Mouse (Mus musculus): ENCODE data around the gene Bend3. TPM values are rescaled to one million over a fixed set of nuclear protein-coding genes. Genes with fewer than 3 reads are reported as not detected.
A peak's percentile ranks its signal among the peaks of the same experiment; 100 is the strongest.

Bend3 gene
- polyA plus RNA-seq, 1 experiment from 2014 or later, result 2.8 TPM

GRCm38 (mm10) chr10:43490034-43490433 lies 11.4 kb downstream of the Bend3 start:
- no peak; the same call in 1 of the 2 replicates for ATAC-seq (replicated peaks; ENCODE audit: low FRiP score, low read depth)
- peak overlapping the region; percentile 64; the same call in 1 of the 2 replicates for H3K27ac ChIP-seq

GRCm38 (mm10) chr10:43490846-43491245 lies 12.2 kb downstream of the Bend3 start:
- Histone ChIP-seq H3K9ac (ENCODE audit: low read depth, low read length) (no peak overlapping the region), H3K27me3 (ENCODE audit: insufficient read depth, low read length) (no peaks in the 10 kb centered on the region), H3K36me3 (ENCODE audit: insufficient read depth, low read length) (peaks cover 7% of the 10 kb centered on the region; the same call in 1 of the 2 replicates), H3K4me2 (ENCODE audit: low read length) (no peak overlapping the region), H3K27ac (peak overlapping the region; percentile 64; the same call in 1 of the 2 replicates), H3K4me1 (replicated peaks; ENCODE audit: insufficient read depth, low read length) (peaks cover 16% of the 10 kb centered on the region; the same call in 1 of the 2 replicates), H3K9me3 (replicated peaks; ENCODE audit: low read length) (no peaks in the 10 kb centered on the region), H3K4me3 (replicated peaks; ENCODE audit: low read depth, low read length) (no peak overlapping the region)
- 73% methylated on average over 5 of the region's 5 CpGs for WGBS
- ATAC-seq (replicated peaks; ENCODE audit: low FRiP score, low read depth), result peak; percentile 67
- no peak for TF ChIP-seq CTCF (IDR thresholded peaks at IDR 0.05; ENCODE audit: low read depth)
- DNase-seq (ENCODE audit: low spot score), result no peak

More at GRCm38 (mm10) chr10:43490034-43490433, 11.4 kb downstream of the Bend3 start:
- WGBS, result 61% methylated on average over 8 of the region's 8 CpGs
- Histone ChIP-seq H3K27me3 (ENCODE audit: insufficient read depth, low read length) (no peaks in the 10 kb centered on the region), H3K4me2 (ENCODE audit: low read length) (no peak overlapping the region), H3K36me3 (ENCODE audit: insufficient read depth, low read length) (peaks cover 4% of the 10 kb centered on the region; the same call in 1 of the 2 replicates), H3K4me3 (replicated peaks; ENCODE audit: low read depth, low read length) (no peak overlapping the region), H3K9ac (ENCODE audit: low read depth, low read length) (no peak overlapping the region), H3K9me3 (replicated peaks; ENCODE audit: low read length) (no peaks in the 10 kb centered on the region), H3K4me1 (replicated peaks; ENCODE audit: insufficient read depth, low read length) (peaks cover 16% of the 10 kb centered on the region; the same call in 1 of the 2 replicates)
- no peak for TF ChIP-seq CTCF (IDR thresholded peaks at IDR 0.05; ENCODE audit: low read depth)
- no peak for DNase-seq (ENCODE audit: low spot score)

- no peaks in the 10 kb centered on the region for H3K9me3 ChIP-seq (replicated peaks; ENCODE audit: low read length)
- 95% methylated on average over 4 of the region's 4 CpGs for WGBS
- DNase-seq (ENCODE audit: low spot score) (no peak), ATAC-seq (replicated peaks; ENCODE audit: low FRiP score, low read depth) (no peak)
- peaks cover 24% of the 10 kb centered on the region for H3K36me3 ChIP-seq (ENCODE audit: insufficient read depth, low read length)
- no peaks in the 10 kb centered on the region for H3K27me3 ChIP-seq (ENCODE audit: insufficient read depth, low read length)
- no peaks in the 10 kb centered on the region for H3K4me1 ChIP-seq (replicated peaks; ENCODE audit: insufficient read depth, low read length)
- H3K27ac ChIP-seq, result no peak overlapping the region
- no peak for TF ChIP-seq CTCF (IDR thresholded peaks at IDR 0.05; ENCODE audit: low read depth)
- H3K9ac ChIP-seq (ENCODE audit: low read depth, low read length), result no peak overlapping the region
- no peak overlapping the region for H3K4me2 ChIP-seq (ENCODE audit: low read length)
- H3K4me3 ChIP-seq (replicated peaks; ENCODE audit: low read depth, low read length), result no peak overlapping the region
Observed at GRCm38 (mm10) chr10:43502599-43502998, 24.0 kb downstream of the Bend3 start.

GRCm38 (mm10) chr10:43504291-43504690 lies 25.7 kb downstream of the Bend3 start:
- Histone ChIP-seq H3K4me1 (replicated peaks; ENCODE audit: insufficient read depth, low read length) (no peaks in the 10 kb centered on the region), H3K36me3 (ENCODE audit: insufficient read depth, low read length) (peaks cover 14% of the 10 kb centered on the region), H3K27me3 (ENCODE audit: insufficient read depth, low read length) (no peaks in the 10 kb centered on the region), H3K4me2 (ENCODE audit: low read length) (no peak overlapping the region), H3K4me3 (replicated peaks; ENCODE audit: low read depth, low read length) (no peak overlapping the region), H3K27ac (no peak overlapping the region), H3K9ac (ENCODE audit: low read depth, low read length) (no peak overlapping the region), H3K9me3 (replicated peaks; ENCODE audit: low read length) (no peaks in the 10 kb centered on the region)
- 71% methylated on average over 1 of the region's 1 CpGs for WGBS
- no peak for TF ChIP-seq CTCF (IDR thresholded peaks at IDR 0.05; ENCODE audit: low read depth)
- DNase-seq (ENCODE audit: low spot score) (no peak), ATAC-seq (replicated peaks; ENCODE audit: low FRiP score, low read depth) (no peak)

- no peaks in the 10 kb centered on the region for H3K27me3 ChIP-seq (ENCODE audit: insufficient read depth, low read length)
- no peak for TF ChIP-seq CTCF (IDR thresholded peaks at IDR 0.05; ENCODE audit: low read depth)
- H3K4me1 ChIP-seq (replicated peaks; ENCODE audit: insufficient read depth, low read length), result no peaks in the 10 kb centered on the region
- no peaks in the 10 kb centered on the region for H3K9me3 ChIP-seq (replicated peaks; ENCODE audit: low read length)
- DNase-seq (ENCODE audit: low spot score) (no peak), ATAC-seq (replicated peaks; ENCODE audit: low FRiP score, low read depth) (no peak)
- peaks cover 27% of the 10 kb centered on the region for H3K36me3 ChIP-seq (ENCODE audit: insufficient read depth, low read length)
- WGBS, result 79% methylated on average over 4 of the region's 4 CpGs
- H3K4me3 ChIP-seq (replicated peaks; ENCODE audit: low read depth, low read length), result no peak overlapping the region
- H3K9ac ChIP-seq (ENCODE audit: low read depth, low read length), result no peak overlapping the region
- H3K27ac ChIP-seq, result no peak overlapping the region
- H3K4me2 ChIP-seq (ENCODE audit: low read length), result no peak overlapping the region
Observed at GRCm38 (mm10) chr10:43507051-43507450, 28.4 kb downstream of the Bend3 start.

GRCm38 (mm10) chr10:43509228-43509627 lies 30.6 kb downstream of the Bend3 start:
- ATAC-seq (replicated peaks; ENCODE audit: low FRiP score, low read depth) (no peak), DNase-seq (ENCODE audit: low spot score) (no peak)
- H3K9ac ChIP-seq (ENCODE audit: low read depth, low read length), result no peak overlapping the region
- no peak overlapping the region for H3K4me3 ChIP-seq (replicated peaks; ENCODE audit: low read depth, low read length)
- H3K9me3 ChIP-seq (replicated peaks; ENCODE audit: low read length), result no peaks in the 10 kb centered on the region
- H3K27me3 ChIP-seq (ENCODE audit: insufficient read depth, low read length), result no peaks in the 10 kb centered on the region
- peaks cover 30% of the 10 kb centered on the region for H3K36me3 ChIP-seq (ENCODE audit: insufficient read depth, low read length)
- WGBS, result 96% methylated on average over 7 of the region's 7 CpGs
- no peaks in the 10 kb centered on the region for H3K4me1 ChIP-seq (replicated peaks; ENCODE audit: insufficient read depth, low read length)
- no peak overlapping the region for H3K27ac ChIP-seq
- H3K4me2 ChIP-seq (ENCODE audit: low read length), result no peak overlapping the region
- no peak for TF ChIP-seq CTCF (IDR thresholded peaks at IDR 0.05; ENCODE audit: low read depth)

- 87% methylated on average over 10 of the region's 10 CpGs for WGBS
- TF ChIP-seq CTCF (IDR thresholded peaks at IDR 0.05; ENCODE audit: low read depth), result no peak
- ATAC-seq (replicated peaks; ENCODE audit: low FRiP score, low read depth) (no peak), DNase-seq (ENCODE audit: low spot score) (no peak)
- Histone ChIP-seq H3K4me2 (ENCODE audit: low read length) (no peak overlapping the region), H3K27ac (no peak overlapping the region), H3K36me3 (ENCODE audit: insufficient read depth, low read length) (peaks cover 26% of the 10 kb centered on the region), H3K9ac (ENCODE audit: low read depth, low read length) (no peak overlapping the region), H3K4me1 (replicated peaks; ENCODE audit: insufficient read depth, low read length) (peaks cover 7% of the 10 kb centered on the region), H3K4me3 (replicated peaks; ENCODE audit: low read depth, low read length) (no peak overlapping the region), H3K27me3 (ENCODE audit: insufficient read depth, low read length) (no peaks in the 10 kb centered on the region), H3K9me3 (replicated peaks; ENCODE audit: low read length) (no peaks in the 10 kb centered on the region)
Observed at GRCm38 (mm10) chr10:43512976-43513375, 34.3 kb downstream of the Bend3 start.

Data from kidney, postnatal 0 days (tissue).